Mouse (Mus musculus): ENCODE measurements around the gene Rbm45.

The Rbm45 gene

DNA sequence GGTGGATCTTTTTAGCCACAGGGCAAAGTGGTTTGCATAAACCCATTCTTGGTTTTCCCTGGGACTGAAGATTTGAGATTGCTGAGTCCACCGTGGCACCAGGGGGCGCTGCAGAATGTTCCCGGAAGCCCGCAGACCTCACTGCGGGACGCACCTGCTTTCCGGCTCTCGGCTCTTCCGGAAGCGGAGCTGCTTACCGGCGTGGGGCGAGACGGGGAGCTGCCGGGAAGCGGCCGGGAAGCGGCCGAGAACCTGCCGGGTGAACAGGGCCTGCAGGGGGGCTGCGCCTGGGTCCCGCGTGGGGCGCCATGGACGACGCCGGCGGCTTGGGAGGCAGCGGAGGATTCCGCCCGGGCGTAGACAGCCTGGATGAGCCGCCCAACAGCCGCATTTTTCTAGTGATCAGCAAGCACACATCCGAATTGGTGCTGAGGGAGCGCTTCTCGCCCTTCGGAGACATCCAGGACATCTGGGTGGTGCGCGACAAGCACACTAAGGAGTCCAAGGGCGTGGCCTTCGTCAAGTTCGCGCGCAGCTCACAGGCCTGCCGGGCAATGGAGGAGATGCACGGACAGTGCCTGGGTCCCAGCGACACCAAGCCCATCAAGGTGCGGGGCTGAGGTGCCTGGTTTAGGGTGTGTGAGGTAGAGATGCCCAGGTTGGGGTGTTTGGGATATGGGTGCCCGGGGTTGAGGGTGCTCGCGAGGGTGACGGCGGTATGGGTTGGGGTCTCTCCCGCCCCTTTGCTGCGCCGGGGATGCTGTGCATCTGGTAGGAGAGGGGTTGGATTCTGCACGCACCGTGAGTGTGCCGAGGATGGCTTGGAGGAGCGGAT is at the start of gene Rbm45:
Gene Rbm45 (plus strand): TSS at position 164 of the 835 bp plus-strand sequence.
- DNase-seq (ENCODE audit: low read depth, low spot score) = peak; percentile 92

DNA sequence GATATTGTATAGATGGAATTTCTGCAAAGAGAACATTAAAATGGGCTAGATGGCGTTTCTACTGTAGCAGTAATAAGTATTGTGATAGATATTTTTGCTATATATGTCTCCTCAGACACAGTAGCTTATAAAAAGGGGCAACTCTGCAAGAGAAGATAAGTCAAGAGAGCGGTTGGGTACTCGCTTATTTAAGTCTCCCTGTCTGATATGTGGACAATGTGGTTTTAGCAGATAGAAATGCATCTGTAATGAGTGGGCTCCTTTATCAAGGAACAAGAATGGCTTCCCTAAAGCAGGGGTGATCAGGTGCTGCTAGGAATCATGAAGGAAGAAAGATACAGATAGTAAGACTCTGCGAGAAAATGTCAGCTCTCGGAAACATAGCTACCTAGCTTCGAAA is 49.4 kb upstream of the Rbm45 start:
- DNase-seq (ENCODE audit: low read depth, low spot score) = no peak

DNA sequence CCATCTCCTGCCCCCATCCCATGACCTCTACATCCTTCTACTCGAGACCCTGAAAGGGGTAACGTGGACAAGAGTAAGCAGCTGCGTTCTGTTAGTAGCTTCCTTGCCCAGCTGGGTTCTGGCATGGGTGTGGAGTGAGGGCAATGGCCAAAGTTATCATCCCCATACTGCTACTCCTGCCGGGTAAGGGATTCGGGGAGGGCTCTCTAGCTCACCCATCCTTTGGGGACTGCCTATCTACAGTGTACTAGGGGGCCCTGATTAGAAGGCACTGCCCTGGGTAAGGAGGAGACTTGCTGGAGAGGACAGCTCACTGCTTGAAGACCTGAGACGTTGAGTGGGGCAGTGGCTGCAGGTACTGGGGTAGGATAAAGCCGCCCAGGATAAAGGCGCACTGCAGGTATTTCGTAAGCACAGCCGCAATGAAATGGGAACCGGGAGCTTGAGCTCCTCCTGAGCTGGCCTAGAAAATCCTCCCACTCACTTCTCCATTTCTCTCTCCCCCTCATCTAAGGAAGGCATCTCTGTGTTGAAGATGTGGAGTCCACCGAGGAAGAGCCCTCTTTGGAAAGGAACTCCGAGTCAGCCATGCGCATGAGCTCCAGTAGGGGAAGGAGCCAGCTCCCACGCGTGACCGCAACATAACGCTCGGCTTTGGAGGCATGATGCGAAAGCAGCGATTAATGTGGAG is 46.5 kb upstream of the Rbm45 start:
- no peak for DNase-seq (ENCODE audit: low read depth, low spot score)

DNA sequence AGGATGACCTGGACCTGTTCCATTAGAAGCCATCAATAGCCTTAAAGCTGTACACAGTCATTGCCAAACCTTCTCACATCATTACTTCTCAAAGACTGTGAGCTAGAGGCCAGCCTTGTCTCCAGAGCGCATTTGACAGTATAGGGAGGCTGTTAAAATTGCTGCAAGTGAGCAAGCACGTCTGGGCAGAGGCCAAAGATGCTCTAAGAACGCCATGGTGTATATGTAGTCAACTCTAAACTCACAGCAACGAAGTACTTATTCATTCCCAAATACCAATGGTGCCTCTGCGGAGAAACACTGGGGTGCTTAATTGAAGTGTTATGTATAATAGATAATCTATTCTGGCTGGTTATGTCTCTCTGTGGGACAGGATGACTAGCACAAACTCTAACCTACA is 45.3 kb upstream of the Rbm45 start:
- no peak for DNase-seq (ENCODE audit: low read depth, low spot score)

DNA sequence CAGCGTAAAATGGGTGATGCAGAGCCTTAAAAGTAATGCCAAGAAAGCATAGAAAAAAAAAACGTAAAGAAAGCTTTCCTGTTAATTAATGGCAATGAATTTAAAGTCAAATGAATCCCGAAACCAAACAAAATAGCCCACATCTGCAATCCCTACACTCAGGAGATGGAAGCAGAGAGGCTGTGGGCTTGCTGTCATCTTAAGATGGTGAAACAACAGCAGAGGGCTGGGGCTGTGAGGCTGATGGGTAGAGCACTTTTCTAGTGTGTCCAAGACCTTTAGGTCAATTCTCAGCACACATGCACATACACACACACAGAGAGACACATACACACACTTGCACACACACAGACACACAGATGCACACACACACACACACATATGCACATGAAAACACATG is 43.6 kb upstream of the Rbm45 start:
- DNase-seq (ENCODE audit: low read depth, low spot score) = no peak

DNA sequence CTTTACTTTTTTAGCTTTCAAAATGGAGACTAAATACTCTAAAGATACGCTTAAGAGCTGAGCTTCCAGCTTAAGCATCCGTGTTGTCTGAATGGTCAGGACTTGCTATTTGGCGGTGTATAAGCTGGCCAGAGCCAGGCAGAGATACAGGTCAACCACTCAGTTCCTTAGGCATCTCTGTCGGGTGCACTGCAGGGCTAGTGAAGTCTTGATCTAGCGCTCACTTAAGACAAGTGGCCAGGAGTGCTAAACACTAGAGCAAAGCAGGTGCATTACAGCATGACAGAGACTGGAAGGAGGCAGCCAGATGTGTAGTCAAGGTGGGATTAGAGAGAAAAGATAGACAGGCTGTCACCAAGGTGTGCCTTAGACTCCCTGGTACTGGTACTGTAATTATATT is 39.7 kb upstream of the Rbm45 start:
- no peak for DNase-seq (ENCODE audit: low read depth, low spot score)

DNA sequence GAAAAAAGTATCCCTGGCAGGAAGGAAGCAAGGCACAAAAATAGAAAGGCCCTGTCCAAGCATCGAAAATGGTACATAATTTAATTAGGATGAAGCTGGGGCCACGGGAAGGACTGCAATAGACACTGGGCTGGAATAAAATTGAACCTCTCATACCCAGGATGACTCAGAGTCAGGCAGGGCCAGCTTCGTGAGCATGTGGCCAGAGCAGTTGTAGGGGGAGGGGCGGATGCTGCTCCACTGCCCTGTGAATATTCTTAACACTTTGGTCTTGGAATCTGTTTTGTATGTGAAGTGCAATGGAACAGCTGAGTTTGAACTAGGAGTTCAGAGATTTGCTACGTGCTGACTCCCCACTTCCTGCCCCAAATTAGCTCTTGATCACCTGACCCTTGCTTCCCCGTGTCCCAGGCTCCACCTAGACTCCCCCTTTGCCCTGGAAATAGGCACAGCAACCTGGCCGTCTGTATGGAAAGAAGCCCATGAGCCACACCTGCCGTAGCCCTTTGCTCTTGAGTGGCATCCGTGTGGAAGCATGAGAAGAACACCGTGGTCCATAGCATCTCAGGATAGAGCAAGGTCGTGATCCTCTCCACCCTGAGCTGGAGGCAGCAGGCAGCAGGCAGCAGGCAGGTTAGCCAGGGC is 37.5 kb upstream of the Rbm45 start:
- DNase-seq (ENCODE audit: low read depth, low spot score) = peak; percentile 51

DNA sequence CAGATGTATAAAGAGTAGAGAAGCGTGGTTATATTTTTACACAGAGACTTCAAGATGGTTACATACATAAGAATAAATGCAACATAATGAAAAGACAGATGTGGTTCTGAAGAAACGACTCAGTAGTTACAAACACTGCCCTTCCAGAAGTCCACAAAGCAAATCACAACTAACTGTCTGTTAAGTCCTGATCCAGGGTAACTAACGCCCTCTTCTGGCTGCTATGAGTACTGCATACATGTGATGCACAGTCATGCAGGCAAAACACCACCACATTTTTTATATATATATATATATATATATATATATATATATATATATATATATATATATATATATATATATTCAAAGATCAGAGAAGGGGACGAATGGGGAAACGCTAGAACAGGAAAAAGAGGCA is 35.2 kb upstream of the Rbm45 start:
- no peak for DNase-seq (ENCODE audit: low read depth, low spot score)

DNA sequence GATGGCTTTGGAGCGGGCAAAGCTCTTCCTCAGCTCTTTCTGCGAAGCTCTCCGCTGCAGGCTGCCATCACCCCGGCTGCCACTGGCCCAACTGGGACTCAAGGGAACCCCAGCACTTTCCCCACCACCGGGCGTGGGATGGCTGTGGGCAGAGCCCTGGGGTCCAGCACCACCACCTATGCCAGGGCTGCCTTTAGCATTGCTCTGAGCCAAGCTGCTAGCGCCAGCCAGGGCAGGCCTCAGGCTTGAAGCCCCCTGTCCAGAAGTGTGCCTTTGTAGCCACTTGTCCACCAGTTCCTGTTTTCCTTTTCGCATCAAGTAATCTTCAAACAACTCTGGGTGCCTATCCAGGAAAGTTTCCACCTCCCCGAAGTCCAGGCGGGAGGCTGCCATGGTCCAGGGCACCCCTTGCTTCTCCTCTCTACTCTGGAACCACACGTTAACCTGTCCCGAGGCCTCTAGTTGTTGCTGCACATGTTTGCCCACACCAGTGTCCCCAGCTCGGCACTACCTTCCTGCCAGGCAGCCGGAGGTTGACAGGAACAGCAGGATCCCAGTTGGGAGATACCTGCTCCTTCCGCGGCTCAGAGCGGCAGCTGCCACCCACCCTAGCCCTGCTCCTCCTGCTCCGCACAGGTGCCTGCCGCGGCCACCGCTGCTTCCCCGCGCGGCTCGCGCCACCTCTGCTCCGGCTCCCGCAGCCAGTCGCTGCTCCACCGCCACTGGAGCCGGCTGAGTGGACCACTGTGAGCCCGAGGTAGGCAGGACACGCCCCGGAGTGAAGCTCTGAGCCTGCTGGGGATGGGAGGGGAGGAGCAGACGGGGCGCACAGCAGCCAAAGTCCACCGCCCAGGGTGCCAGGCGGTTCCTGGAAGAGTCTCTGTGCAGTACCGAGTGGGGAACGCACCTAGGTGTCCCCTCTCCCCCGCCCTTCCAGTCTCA is 31.3 kb upstream of the Rbm45 start, which contains the start of gene Pde11a:
Gene Pde11a (minus strand): TSS at position 560 of the 942 bp plus-strand sequence.
- DNase-seq (ENCODE audit: low read depth, low spot score) = no peak

DNA sequence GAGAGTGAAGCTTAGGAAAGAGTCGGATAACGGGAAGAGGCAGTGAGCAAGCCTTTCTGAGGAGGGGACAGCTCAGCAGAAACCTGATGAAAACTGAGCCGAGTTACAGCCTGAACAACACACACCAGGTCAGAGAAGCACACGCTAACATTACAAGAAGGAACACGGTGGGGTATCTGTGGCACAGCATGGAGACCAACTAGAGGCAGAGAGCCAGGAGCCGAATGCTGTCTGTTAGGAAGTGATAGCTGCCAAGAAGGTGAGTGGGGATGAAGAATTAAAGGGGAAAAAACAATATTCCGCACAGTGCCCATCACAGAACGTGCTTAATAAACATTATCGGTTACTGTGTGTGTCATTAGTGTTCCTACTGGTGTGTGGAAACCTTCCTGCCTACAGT is 27.6 kb upstream of the Rbm45 start:
- no peak for DNase-seq (ENCODE audit: low read depth, low spot score)

DNA sequence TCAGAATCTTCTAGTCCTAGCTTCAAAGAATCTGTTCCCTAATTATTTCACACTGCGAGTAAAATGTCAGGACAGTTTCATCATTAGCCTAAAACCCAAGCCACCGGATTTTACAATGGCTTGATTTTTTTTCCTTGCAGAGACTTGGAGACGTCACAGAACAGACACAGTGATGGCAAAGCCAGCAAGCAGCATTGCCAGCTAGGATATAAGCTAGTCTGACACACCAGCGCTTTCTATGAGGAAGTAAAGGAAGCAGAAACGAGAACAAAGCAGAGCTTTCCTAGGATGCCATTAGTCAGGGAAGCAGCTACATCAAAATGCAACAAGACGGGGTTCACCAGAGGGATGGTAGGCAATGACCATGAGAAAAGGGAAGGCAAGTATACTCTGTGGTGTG is 21.9 kb upstream of the Rbm45 start:
- DNase-seq (ENCODE audit: low read depth, low spot score) = no peak

DNA sequence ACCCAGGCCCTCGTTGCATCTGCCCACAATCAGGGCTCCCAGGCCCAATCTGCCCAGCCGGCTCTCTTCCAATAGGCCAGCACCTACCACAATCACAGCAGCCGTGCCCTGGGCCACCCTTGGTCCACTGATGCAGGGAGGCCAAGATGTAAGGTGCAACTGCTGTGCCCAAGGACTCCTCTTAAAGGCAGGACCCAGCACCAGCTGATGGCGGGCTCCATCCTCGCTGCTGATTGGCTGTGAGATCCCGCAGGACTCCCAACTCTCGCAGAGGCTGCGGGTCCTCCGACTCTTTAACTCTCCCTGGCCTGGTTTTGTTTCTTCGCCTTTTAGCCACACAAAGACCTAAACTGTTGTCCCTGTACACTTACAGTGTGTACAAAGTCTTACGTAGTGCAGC is 9.6 kb upstream of the Rbm45 start, which contains the start of gene Cyct:
Gene Cyct (minus strand): TSS at position 225 of the 400 bp plus-strand sequence.
- no peak for DNase-seq (ENCODE audit: low read depth, low spot score)

DNA sequence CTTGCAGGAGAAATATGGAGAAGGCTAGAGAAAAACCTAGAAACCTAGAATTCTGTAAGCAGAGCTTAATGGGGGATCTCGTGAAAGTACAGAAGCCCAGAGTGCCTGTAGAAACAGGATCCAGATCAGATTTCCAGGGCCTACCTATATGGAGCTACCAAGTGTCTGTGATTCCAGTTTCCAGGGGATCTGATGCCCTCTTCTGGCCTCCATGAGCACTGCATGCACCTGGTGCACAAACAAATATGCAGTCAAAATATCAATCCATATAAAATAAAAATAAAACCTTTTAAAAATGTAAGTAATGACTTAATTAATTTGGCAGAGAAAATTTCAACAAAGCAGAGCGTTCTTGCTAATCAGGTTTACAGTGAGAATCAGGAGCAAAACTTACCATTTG is 7.7 kb upstream of the Rbm45 start:
- DNase-seq (ENCODE audit: low read depth, low spot score) = peak; percentile 54

DNA sequence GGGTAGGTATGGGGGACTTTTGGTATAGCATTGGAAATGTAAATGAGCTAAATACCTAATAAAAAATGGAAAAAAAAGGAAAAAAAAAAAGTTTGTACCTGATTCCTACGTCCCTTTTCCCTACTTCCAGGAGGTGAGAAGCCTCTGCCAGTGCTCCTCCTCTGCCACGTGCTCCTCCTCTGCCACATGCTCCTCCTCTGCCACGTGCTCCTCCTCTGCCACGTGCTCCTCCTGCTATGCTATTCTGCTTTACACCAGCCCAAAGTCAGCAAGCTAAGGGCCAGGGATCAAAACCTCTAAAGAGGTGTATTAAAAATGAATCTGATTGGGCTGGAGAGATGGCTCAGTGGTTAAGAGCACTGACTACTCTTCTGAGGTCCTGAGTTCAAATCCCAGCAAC is 4.0 kb upstream of the Rbm45 start:
- no peak for DNase-seq (ENCODE audit: low read depth, low spot score)

DNA sequence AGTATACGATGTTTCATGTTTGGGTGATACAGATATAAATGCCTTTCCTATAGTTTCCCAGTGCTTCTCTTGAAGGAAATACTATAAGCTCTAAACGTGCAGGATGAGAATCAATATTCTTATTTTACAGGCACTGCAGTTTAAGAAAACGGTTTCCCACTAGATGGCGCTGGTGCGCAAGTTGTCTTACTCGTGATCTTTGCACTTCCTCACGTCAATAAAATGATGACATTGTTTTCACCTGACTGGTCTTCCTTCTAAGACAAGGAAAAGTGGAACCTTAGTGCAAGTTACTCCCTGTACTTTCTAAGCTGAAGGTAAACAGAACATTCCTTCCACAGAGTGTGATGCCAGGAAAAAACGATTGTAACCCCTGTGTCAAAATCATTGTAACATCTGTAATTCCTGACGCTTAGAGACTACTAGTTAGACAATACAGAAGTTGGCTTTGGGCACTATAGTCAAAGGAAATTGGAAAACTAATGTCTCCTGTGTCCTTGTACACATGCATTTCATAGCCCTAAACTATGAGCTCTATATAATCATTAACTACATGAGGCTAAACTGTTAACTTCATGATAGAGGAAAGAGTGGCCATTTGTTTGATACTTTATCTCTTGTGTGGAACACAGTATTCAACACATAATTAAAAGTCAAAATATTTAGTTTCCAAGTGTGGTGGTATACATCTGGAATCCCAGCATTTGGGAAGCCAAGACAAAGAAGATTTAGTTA is 2.4 kb upstream of the Rbm45 start:
- DNase-seq (ENCODE audit: low read depth, low spot score) = peak; percentile 91

DNA sequence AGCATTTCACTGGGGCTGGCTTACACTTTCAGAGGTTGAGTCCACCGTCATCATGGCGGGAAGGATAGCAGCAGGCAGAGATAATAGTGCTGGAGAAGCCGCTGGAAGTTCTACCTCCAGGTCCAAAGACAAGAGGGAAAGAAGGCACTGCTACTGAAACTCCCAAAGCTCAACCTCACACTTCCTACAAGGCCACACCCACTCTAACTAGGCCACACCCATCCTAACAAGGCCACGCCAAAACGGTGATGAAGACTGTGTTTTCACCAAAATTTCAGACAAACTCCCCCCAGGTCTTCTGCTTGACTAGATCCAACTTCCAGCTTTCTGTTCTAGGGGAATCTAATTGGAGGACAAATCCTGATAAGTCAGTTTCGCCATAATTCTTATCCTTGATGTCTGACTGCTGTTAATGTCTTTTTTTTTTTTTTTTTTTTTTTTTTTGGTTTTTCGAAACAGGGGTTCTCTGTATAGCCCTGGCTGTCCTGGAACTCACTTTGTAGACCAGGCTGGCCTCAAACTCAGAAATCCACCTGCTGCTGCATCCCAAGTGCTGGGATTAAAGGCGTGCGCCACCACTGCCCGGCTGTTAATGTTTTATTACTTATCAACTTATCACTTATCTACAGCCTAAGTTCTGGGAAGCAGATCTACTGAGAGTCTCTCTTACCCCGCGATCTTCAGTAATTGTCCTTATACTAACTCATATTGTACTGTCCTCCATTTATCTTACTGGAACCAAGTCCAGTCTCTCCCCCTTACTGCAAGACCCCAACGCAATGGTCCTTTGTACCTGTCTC is 723 bp upstream of the Rbm45 start:
- DNase-seq (ENCODE audit: low read depth, low spot score) = peak; percentile 9

DNA sequence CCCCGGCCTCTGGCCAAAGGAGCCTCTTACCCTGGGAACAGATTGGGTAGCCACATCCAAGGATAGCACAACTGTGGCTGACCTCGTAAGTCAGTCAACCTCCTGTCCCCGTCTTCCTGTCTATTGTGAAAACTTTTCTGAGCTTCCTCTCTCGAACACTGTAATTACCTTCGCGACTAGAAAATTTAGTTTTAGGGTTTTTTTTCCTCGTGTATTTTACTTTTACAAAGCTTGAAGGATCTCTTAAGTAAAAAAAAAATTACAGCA is 805 bp downstream of the Rbm45 start:
- DNase-seq (ENCODE audit: low read depth, low spot score) = peak; percentile 34

DNA sequence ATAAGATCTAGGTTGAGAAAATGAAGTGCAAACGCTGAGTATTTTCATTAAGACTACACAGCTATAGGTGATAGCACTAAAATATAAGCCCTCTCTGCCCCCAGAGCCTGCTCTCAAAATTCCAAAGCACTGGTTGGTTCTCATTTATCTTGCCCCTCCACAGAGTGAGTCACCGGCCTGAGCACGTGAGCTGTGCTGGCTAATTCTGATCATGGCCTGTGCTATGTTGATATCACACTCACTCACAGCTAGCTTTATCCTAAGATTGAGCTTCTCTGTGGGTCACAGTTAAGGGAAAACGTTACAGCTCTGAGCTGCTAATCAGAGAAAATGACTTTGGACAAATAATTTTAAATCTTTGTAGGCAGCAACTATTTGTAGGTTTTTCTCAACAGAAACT is 2.5 kb downstream of the Rbm45 start:
- DNase-seq (ENCODE audit: low read depth, low spot score) = peak; percentile 14

DNA sequence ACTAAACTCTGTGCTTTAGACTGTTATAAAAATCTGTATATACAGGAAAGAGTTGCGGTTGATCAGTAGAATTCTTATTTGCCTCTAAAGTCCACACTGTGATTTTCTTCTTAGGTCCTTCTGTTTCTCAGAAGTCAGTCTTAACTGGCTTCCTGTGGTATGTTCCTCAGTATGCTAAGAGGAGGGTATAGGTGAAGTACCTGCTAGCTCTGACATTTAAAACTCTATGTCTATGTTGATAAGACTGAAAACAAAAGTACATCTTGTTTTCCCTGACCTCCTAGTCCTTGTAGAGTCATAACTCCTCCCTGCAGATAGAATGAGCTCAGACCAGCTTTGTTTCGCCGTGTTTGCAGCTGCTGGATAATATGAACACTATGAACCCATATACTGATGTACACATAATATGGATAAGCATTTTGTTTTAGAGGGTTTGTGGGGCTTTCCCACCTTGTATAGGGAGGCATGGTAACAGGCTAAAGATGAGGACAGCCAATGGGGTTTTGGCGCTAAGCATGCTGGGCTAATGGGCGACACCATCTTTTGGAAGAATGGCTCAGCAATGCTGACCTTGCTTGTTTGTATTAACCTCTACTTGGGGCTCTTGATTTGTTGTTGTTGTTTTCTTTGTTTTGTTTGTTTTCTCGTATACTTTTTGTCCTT is 4.9 kb downstream of the Rbm45 start:
- no peak for DNase-seq (ENCODE audit: low read depth, low spot score)

DNA sequence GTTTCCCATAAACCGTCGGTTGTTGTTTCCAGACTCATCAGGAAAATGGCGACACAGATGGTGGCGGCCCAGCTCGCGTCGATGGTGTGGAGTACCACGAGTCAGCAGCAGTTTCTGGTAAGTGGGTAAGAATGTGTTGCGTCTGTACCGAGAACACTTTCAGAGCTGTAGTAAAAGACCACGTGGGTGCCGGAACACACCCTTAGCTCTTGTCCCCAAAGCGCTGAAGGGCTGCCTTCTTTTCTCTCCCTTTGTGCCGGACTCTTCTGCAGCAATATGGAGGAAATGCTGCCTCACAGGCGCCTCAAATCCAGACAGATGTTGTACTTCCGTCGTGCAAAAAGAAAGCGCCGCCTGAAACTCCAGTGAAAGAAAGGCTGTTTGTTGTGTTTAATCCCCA is 8.9 kb downstream of the Rbm45 start:
- no peak for DNase-seq (ENCODE audit: low read depth, low spot score)

Data from 3T3-L1 (cell line).